Mouse (Mus musculus): ENCODE data around the gene Olfr638.
"Not testable (repeated sequence)": the region's sequence is repeated elsewhere in the genome, so short reads cannot be mapped to it uniquely, and the experiment has no call there.

Olfr638 gene
- long read RNA-seq, experiment 1 = 0 reads
- long read RNA-seq, experiment 2 = 0 reads

DNA sequence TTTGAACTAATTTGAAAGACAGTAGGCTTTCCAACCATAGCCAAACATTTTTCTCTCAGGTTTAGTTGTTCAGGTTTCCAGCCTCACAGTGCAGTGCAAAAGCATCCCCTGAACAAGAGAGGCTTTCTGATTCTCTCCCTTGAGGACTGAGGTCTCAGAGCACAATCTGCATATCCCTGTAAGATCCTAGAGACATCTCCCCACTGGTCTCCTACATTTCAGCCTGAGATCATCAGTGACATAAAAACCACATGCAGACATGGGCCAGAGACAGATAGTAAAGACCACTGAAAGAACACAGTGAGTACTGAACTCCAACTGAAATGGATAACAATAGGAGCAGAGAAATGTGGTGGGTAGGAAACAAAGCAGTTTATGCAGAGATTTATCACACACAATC, at the start of gene Olfr638:
Gene Olfr638, plus strand, starts transcription at position 301 of the 400 bp plus-strand sequence.
- intact Hi-C loops (cut with DNase I) = no loop called here

GRCm38 (mm10) chr7:103966873-103967272, 31.7 kb upstream of the Olfr638 start:
- intact Hi-C loops (cut with DNase I) = not testable (repeated sequence)

DNA sequence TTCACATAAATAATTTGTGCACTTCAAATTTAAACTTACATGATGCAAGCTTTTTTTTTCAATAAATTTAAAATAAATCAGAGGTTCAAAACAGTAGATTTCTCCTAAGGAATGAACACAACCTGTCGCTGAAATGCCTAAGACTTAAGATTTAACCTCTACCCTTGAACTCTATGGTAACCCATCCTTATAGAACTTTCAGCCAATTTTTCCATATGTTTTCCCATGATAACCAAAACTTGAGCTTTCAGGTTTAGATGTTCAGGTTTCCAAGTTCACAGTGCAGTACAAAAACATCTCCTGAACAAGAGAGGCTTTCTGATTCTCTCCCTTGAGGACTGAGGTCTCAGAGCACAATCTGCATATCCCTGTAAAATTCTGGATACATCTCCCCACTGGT, 27.7 kb upstream of the Olfr638 start, which contains the start of gene Olfr635:
Gene Olfr635, plus strand, starts transcription at position 301 of the 400 bp plus-strand sequence.
- intact Hi-C loops (cut with DNase I) = no loop called here

GRCm38 (mm10) chr7:103971782-103972181, 26.8 kb upstream of the Olfr638 start:
- intact Hi-C loops (cut with DNase I) = no loop called here

GRCm38 (mm10) chr7:103999124-103999523, 578 bp downstream of the Olfr638 start:
- intact Hi-C loops (cut with DNase I) = no loop called here

GRCm38 (mm10) chr7:104017203-104017602, 18.7 kb downstream of the Olfr638 start, which contains the start of gene Olfr639:
TSS of gene Olfr639 (minus strand) at chr7:104017303.
- intact Hi-C loops (cut with DNase I) = no loop called here

- intact Hi-C loops (cut with DNase I) = no loop called here
Measured at GRCm38 (mm10) chr7:104018953-104019352, 20.4 kb downstream of the Olfr638 start.

- intact Hi-C loops (cut with DNase I) = no loop called here
Measured at GRCm38 (mm10) chr7:104021651-104022050, 23.1 kb downstream of the Olfr638 start.

- intact Hi-C loops (cut with DNase I) = no loop called here
Measured at GRCm38 (mm10) chr7:104025473-104025872, 26.9 kb downstream of the Olfr638 start, which contains the start of gene Olfr640. TSS of gene Olfr640 (minus strand) at chr7:104025573.

DNA sequence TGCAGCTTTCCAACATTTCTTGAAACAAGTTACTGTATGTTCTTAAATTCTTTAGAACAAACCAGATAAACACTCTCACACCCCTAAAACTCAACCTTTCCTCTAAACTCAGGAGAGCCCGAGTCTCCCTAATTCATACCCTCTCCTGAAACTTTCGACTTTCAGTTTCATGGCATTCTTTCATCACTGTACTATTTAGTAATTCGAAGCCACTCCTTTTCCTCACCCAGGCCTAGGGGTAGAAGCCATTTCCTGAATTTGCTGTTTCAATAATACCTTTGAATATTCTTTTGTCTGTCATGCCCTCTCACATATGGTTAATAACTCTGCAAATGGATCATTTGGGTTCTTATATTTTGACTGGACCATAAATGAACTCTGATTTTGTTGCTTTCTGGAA, 28.4 kb downstream of the Olfr638 start:
- intact Hi-C loops (cut with DNase I) = no loop called here

- intact Hi-C loops (cut with DNase I) = no loop called here
Measured at GRCm38 (mm10) chr7:104035145-104035544, 36.6 kb downstream of the Olfr638 start, which contains the start of gene Olfr641. TSS of gene Olfr641 (plus strand) at chr7:104035445.

- intact Hi-C loops (cut with DNase I) = no loop called here
Measured at GRCm38 (mm10) chr7:104050745-104051144, 52.2 kb downstream of the Olfr638 start.

GRCm38 (mm10) chr7:104052566-104052965, 54.0 kb downstream of the Olfr638 start, which contains the start of gene Olfr642:
TSS of gene Olfr642 (minus strand) at chr7:104052666.
- intact Hi-C loops (cut with DNase I) = no loop called here

All from adrenal gland (tissue).